Mouse (Mus musculus) skeletal muscle tissue, adult 2 months (tissue): ENCODE measurements around the gene Psmd11.
"Not testable (repeated sequence)": the region's sequence is repeated elsewhere in the genome, so short reads cannot be mapped to it uniquely, and the experiment has no call there.

Experiments
- DNase-seq: peaks from one replicate; pipeline ENCODE4 v3.0.0-alpha.2; 2012; ENCODE audit warnings: low read depth, low spot score

Gene Psmd11

DNA sequence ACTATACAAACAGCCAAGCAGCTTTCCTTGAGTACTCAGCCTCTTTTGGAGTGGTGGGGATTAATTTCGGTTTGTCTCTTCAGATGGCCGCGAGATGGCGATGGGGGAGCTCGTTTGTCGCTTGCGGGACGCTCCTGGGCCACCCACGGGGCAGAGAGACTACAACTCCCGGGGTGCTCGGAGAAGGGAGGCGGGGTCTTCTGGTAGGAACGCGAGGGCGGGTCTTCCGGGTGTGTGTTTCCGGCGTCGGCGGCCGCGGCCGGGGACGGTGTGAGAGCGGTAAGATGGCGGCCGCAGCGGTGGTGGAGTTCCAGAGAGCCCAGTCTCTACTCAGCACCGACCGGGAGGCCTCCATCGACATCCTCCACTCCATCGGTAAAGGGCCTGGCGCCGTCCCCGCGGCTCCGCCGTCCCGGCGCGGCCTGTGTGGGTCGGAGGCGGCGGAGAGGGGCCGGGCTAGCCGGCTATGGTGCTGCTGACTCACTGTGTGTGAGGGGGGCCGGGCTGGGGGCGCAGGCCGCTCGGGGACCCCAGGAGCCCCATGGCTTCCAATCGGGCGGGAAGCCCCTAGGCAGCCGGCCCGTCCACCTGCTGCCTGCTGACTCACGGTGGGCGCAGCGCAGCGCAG lies at the start of gene Psmd11:
Gene Psmd11, plus strand, starts transcription at position 235 of the 628 bp plus-strand sequence.
- DNase-seq, result peak; percentile 91

DNA sequence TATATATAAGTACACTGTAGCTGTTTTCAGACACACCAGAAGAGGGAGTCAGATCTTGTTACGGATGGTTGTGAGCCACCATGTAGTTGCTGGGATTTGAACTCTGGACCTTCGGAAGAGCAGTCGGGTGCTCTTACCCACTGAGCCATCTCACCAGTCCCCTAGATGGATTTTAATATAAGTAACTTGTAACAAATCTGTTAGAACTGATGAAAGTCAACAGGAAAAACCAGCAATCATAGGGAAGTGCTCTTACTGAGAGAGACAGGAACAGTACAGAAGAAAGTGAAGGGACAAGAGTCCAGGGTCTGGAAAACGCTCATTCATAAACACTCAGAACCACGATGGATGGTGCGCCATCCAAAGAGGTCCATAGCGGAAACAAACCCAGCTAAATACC lies 49.2 kb upstream of the Psmd11 start:
- not testable (repeated sequence) for DNase-seq

DNA sequence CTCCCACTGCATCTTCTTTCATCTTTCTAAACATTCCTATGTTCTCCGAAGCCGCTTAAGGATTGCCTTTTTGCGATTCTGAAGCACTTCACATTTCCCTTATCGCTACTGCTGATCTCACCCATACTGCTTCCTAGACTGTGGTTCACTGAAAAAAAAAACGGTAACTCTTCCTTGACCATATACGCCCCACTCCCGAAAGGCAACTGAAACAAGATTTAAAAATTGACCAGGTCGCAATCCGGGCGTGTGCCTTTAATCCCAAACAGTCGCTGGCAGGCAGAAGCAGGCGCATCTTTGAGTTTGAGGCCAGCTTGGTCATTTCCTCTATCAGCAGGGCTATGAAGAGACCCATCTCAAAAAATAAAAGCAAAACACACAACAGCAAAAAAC lies 45.8 kb upstream of the Psmd11 start:
- DNase-seq, result peak; percentile 36

DNA sequence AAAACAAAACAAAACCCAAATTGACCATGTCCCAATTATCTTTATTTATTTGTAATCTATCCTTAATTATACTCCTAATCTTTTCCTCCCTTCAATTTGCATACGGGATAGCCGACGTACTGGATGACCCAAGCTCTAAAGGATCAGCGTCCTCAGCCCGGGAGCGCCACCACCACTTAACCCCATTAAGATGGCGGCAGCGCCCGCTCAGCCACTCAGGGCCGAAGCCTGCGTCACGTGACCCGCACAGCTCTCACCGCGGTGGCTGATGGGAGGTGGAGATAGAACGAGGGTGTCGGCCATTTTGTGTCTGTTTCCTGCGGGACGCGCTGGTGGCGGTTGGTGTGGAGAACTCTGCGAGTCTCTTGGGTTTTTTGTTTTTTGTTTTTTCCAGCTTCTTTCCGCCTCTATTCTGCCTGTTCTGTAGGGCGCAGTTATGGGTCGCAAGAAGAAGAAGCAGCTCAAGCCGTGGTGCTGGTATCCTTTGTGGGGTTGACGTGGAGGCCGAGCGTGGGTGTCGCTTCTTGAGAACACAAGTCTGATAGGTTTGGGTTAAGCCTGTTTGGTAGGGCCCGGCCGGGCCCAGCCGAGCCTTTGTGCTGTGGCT lies 45.3 kb upstream of the Psmd11 start, which contains the start of gene Zfp207:
Gene Zfp207, plus strand, starts transcription at position 261 of the 607 bp plus-strand sequence.
- peak; percentile 95 for DNase-seq

DNA sequence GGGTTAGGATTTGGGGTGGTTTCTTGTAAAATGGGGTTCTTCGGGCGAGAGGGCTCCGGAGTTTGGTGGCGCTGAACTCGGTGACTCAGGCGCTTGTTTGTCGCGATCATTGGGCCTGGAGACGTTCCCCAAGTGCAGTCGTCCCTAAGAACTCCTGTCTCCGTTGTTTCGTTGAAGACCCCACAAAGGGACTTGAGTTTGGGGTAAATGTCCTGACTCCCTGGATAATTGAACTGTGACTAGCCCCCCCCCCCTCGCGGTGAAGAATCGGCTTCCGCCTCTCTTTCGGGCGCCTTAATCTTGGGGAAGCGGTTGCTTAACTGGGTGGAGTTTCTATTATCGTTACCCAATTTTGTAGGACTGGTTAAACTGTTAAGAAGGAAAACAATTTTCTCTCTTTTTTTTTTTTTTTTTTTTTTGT lies 44.8 kb upstream of the Psmd11 start:
- DNase-seq, result peak; percentile 32

DNA sequence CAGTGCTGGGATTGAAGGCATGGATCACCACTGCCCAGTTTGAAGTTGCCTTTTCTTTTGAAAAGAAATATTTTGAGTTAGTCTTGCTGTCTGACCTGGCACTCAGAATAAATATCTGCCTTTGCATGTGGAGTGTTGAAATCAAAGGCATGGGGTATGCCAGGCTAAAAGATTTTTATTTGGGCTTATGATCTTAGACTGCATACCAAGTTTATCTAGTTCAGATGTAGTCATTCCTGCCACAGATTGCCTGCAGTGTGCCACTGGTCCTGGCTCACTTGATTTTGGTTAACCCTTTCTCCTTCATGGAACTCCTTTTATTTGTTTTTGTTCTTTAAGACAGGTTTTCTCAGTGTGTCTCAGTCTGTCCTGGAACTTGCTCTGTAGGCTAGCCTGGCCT lies 44.0 kb upstream of the Psmd11 start:
- no peak for DNase-seq

DNA sequence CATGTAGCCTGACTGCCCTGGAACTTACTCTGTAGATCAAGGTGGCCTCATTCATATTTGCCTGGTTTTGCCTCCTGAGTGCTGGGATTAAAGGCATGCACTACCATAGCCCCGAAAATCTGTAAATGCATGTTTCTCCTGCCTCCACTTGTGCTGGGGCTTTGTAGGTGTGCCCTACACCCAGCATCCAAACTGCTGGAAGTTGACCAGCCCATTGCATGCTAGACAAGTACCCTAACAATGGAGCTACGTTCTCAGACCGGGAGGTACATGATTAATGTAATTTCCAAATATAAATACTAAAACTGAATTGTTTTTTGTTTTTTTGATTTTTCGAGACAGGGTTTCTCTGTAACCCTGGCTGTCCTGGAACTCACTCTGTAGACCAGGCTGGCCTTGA lies 43.4 kb upstream of the Psmd11 start:
- no peak for DNase-seq

DNA sequence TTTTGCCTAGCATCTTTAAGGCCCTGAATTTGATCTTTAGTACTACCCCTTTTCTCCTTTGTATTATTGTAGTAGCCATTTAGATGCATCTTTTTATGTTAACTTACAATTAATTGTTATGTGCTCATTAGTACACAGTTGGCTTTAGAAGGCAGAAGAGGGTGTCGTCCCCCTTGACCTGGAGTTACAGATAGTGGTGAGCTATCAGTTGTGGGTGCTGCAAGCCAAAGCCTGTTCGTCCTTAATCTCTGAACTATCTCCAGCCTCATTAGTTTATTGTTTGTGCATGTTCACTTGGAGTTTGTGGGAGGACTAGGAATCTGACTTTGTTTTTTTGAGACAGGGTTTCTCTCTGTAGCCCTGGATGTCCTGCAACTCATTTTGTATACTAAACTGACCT lies 41.6 kb upstream of the Psmd11 start:
- no peak for DNase-seq

DNA sequence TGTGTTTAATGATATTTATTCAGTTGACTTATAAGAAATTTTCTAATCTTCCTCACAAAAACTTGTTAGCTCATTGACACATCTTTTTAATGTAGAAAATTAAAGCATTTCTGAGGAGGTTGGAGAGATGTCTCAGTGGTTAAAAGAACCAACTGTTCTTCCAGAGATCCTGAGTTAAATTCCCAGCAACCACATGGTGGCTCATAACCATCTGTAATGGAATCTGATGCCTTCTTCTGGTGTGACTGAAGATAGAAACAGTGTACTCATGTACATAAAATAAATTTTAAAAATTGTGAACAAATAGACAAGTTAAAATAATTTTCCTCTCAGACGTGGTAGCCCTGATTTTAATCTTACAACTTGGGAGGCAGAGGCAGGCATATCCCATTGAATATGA lies 38.5 kb upstream of the Psmd11 start:
- DNase-seq, result no peak

DNA sequence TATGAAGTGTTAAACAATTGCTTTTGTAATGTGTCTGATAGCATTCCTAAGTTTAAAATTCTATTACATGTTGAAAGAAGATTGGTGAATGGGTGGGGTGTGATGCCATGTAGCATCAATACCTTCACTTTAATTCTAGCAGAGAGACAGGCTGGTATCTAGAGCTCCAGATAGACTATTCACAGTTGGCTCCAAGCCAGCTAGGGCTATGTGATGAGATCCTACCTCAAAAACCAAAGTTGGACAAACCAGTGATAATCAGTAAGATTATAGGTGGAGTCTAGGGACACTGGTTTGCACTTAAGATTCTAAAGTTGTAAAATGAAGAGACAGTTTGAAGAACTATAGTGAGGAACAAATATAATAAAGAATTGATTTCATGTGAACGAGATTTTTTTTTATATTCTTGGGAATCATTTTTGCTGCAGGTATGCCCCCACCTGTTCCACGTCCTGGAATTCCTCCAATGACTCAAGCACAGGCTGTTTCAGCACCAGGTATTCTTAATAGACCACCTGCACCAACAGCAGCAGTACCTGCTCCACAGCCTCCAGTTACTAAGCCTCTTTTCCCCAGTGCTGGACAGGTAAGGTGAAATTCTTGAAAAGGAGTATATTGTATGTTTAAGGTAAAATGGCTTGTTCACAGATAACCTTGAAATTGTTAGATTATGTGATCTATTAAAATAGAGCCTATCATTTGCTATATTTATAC lies 36.9 kb upstream of the Psmd11 start:
- no peak for DNase-seq

DNA sequence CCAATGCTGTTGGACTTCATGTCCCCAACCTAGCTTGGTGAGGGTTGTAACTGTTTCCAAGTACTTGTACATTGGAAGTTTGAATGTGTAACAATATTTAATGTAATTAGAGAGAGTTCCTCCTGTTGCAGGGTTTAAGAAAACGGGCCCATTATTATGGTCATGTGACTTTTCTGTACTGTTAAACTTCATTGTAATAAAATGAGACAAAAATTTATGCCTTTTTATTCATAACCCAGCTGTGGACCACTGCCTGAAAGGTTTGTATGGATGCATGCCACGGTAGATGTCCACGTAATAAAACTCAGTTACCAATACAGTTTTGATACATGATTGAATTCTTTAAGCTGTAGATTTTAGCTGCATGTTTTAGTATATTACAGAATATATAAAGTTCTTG lies 32.5 kb upstream of the Psmd11 start:
- no peak for DNase-seq

DNA sequence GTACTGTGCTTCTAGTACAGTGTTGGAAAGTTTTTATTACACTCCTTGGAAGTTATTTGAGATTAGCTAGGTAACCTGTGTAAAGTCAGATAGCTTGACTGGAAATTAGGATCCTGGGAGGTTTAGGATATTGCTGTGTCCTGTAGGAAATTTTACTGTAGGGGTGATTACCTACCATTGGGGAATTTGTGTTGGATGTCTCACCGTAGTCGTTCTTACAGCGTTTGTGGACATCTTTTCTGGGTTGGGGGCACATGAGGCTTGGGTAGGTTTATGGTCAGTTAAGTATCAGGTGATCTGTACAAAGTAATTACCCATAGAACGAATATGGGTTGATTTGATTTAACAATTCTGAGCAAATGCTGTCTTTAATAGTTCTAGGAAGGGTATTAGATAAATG lies 31.8 kb upstream of the Psmd11 start:
- DNase-seq, result no peak

DNA sequence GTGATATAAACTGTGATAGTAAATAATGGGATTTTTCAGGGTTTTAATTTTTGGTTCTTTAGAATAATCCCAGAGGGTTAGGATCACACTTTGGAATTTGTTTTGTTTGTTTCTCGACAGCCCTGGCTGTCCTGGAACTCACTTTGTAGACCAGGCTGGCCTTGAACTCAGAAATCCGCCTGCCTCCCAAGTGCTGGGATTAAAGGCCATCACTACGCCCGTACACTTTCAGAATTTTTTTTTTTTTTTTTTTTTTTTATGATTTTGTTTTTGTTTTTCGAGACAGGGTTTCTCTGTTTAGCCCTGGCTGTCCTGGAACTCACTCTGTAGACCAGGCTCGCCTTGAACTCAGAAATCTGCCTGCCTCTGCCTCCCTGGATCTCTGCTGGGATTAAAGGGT lies 20.5 kb upstream of the Psmd11 start:
- not testable (repeated sequence) for DNase-seq

DNA sequence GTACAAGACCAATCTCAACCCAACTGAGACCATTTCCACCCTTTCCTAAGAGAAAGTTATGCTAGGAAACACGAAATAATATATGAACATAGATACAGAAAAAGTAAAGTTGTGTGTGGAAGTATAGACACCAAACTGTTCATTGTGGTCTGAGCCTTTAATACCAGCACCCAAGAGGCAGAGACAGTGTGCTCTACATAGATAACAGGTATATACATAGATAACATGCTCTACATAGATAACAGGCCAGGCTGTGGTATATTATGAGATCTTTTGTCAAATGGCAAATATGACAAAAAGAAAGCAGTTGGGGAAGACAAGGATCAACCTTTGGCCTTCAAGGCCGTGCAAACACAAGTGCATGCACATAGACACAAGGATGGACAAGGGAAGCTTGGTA lies 18.0 kb upstream of the Psmd11 start:
- no peak for DNase-seq

DNA sequence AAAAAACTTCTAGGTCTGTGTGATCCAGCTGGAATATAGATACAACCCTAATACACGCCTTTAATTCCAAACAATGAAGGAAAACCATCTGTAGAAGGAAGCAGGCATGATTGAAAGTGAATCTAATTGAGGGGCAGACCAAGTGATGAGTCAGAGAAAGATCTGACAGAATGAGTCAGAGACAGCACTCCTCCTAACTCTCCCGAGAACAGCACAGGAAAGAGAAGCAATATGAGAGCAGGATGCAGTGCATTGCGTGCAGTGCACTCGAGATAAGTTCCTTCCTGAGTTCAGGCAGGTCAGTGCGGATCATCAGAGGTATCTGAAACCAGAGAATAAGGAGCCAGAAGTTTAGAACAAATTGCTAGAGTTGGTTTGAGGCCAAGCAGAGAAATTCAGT lies 11.3 kb upstream of the Psmd11 start:
- no peak for DNase-seq

DNA sequence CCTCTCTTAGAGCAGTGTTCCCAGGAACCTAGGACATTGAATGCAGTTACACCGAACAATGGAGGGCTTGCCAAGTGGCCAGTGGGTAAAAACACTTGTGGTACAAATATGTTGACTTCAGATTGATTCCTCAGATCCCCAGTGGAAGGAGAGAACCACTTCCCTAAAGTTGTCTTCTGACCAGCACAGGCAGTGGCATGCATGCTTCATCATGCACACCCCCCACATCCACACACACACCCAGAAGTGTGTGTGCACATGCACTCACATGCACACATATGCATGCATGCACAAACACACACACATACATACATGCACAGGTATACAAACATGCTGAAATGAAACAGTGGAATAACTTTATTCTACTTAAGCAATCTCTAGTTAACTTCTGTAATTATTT lies 8.7 kb upstream of the Psmd11 start:
- no peak for DNase-seq

DNA sequence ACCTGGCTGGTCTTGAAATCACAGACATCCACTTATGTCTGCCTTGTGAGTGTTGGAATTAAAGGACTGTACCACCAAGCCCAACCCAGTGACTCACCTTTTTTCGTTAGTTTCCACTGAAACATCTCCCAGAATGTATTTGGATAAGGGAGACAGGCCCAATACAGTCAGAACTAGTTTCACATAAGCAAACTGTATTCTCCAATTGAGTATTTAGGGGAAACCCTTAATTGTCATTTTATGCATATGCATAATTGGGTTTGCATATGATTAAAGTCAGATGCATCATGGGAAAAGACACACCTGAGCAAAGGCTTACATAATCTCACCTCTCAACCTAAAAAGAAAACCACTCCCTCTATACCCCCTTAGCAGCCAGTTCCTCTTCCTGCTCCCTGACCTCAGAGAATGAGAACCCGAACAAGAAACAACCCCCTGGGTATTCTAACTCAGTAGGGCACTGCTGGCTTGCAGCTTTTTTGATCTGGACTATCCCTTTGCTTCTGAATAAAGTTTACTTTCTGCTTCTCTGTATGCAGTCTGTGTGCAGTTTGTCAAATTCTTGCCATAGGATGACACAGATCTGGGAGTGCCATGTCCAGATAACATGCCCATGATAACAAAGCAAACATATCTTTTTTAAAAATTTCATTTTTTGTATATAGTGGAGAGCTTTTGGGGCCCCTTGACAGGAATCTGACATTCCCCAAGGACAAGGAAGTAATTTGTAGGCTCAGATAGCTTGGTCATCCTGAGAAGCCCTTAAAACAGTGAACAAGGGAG lies 8.0 kb upstream of the Psmd11 start:
- DNase-seq, result no peak

DNA sequence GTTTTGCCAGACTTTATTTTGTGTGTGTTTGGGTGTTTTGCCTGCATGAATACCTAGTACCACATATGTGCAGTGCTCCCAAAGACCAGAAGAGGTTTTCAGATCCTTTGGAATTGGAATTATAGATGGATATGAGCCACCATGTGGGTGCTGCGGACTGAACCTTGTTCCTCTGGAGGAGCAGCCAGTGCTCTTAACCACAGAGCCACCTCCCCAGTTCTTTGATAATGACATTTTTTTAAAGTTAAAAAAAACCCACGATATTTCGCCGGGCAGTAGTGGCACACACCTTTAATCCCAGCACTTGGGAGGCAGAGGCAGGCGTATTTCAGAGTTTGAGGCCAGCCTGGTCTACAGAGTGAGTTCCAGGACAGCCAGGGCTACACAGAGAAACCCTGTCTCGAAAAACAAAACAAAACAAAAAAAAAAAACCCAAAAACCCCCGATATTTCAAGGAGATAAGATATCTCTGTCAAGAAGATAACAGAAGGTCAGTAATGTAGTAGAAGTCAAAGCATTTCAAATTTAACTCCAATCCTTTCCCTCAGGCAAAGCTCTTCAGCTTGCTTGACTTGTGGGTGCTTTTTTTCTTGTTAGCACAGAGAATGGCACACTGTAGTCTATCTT lies 6.9 kb upstream of the Psmd11 start:
- DNase-seq, result no peak

DNA sequence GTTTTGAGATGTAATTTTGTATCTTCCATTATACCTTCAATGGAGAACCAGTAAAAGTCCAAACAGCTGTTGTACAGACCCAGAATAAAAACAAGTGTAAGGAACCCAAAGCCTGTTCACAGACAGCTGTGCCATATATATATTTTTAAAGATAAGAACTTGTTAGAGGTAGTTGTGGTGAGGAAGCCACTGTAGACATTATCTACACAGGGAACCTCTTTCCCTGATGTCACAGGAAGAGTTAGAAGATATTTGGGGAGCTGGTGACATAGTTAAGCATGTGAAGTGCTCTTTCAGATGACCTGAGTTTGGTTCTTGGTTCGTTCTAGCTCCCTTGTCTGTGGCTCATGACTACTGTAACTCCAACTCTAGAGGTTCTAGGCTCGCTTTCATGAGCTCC lies 3.7 kb upstream of the Psmd11 start:
- DNase-seq, result no peak

DNA sequence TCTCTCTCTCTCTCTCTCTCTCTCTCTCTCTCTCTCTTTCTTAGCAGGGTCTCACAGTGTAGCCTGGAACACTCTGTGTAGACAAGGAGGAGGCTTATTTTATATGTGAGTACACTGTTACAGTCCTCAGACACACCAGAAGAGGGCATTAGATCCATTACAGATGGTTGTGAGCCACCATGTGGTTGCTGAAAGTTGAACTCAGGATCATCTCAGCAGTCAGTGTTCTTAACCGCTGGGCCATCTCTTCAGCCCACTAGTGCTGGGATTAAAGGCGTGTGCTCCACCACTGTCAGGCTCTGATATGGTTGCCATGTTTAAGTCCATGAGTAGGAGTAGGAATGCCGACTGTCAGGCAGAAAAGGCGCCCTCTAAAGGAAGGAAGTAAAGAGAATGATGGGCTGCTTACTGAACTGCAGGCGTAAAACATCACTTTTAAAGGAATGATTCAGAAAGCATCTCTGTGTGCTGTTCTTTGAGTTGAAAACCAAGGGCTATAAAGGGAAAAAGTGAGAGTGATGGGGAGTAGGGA lies 3.1 kb upstream of the Psmd11 start:
- DNase-seq, result no peak

DNA sequence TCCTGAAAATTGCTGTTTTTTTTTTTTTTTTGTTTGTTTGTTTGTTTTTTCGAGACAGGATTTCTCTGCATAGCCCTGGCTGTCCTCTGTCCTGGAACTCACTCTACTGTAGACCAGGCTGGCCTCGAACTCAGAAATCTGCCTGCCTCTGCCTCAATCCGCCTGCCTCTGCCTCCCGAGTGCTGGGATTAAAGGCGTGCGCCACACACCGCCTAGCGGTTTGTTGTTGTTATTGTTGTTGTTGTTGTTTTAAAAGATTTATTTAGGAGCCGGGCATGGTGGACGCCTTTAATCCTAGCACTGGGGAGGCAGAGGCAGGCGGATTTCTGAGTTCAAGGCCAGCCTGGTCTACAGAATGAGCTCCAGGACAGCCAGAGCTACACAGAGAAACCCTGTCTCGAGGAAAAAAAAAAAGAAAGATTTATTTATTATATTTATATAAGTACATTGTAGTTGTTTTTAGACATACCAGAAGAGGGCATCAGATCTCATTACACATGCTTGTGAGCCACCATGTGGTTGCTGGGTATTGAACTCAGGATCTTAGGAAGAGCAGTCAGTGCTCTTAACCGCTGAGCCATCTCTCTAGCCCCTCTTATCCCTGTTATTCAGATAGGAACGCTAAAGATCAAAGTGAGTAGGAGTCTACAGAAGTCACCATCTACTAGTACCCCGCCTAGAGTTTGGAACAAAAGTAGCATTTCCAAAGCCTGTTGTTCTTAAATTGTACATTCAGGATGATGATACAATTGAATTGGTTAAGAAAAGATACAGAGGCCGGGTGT lies 2.2 kb upstream of the Psmd11 start:
- not testable (repeated sequence) for DNase-seq
